Mouse (Mus musculus) heart, postnatal 10 days (tissue): ENCODE data around the gene Gnaq. TPM values are rescaled to one million over a fixed set of nuclear protein-coding genes. Genes with fewer than 3 reads are reported as not detected.
"Not testable (repeated sequence)": the region's sequence is repeated elsewhere in the genome, so short reads cannot be mapped to it uniquely, and the experiment has no call there.

ENCODE experiments used
- DNase-seq, 2 experiments: peaks; one replicate each; pipeline ENCODE4 v3.0.0; 2021
- intact Hi-C: fragments of 180-260 bp; cut with DNase I; formaldehyde crosslinking; loops from one replicate; pipeline ENCODE4 v1.15.1; 2025
- total RNA-seq, 2 experiments: library from RNA; stranded (reverse); gene quantifications; 2 replicates each; pipeline ENCODE4 v1.2.3; 2021

Gnaq gene
- total RNA-seq, 2 experiments from 2014 or later = 37.3 to 38.1 TPM

DNA sequence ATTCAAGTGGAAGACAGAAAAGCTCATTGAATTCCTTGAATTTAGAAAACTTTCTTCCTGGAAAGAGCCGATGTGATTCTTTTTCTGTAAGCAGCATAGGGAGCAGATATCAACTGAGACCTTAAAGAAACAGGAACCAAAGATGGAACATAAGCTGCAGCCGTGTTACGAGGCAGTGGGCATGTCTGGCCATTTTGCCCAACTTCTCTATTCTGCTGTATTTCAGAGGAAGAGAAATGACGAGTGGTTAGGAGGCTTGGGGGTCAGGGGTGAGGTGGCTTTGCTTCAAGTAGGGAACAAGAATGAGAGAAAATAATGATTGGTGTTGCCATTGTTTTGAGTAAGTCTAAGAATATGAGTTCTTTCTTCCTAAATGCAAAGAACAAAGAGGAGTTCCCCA lies 120.1 kb downstream of the Gnaq start:
- no peak for DNase-seq
- intact Hi-C loops = no loop called here

DNA sequence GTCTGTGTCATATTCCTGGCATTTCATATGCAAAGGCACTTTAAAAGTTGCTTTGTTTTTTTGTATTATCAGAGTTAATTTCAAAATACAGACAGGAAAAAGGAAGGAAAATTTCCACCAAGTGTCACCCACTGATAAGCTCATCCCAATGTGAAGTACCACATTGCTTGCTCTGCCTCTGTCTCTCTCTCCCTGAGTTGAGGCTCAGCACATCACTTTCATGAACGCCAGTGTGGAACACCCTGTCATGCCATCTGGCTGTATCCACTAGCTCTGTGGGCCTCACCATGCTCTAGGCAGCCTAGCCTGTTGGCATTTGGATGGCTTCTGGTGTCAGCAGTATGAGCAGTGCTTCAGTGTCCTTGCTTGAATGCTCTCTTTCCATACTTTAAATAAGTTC lies 122.2 kb downstream of the Gnaq start:
- intact Hi-C loops = no loop called here
- DNase-seq = no peak

DNA sequence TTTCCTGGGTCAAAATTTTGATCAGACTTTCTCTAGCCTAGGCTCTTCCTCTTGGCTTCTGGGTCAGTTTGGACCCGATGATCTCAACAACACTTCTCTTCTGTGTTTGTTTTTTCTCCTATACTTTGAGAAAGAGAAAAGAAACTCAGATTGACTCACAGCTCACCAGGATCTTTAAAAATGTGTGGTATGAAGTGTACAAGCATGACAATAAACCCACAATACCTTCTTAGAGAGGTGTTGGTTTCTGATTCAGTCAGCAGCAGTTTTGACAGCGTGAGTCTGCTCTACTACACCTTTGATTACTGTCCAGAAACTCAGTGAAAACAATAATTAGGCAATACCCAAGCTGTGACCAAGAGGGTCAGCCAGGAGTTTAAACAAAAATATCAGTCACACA lies 122.7 kb downstream of the Gnaq start:
- intact Hi-C loops = no loop called here
- no peak for DNase-seq

GRCm38 (mm10) chr19:16258766-16259355 lies 126.2 kb downstream of the Gnaq start:
- peak in 1 of 2 experiments; percentile 25 for DNase-seq
- intact Hi-C loops = no loop called here

GRCm38 (mm10) chr19:16259786-16260434 lies 127.3 kb downstream of the Gnaq start:
- intact Hi-C loops = no loop called here
- DNase-seq = no peak

GRCm38 (mm10) chr19:16260435-16260832 lies 127.8 kb downstream of the Gnaq start:
- no peak for DNase-seq
- intact Hi-C loops = no loop called here

DNA sequence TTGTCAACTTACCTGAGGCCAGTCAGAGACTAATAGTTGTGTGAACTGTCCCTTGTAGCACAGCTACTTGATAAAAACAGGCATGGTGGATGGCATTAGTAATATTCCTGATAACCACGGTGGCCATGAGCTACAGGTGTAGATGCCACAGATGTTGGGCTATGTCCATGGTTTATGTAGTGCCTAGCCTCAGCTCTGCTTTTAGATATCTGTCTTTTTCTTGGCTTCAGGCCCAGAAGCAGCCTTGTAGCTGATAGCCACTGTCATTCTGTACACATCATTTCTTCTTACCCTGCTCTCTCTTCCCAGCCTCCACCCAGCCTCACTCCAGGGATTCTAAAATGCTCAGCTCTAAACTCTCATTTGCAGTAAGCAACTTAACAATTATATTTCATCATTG lies 128.3 kb downstream of the Gnaq start:
- intact Hi-C loops = no loop called here
- no peak for DNase-seq

DNA sequence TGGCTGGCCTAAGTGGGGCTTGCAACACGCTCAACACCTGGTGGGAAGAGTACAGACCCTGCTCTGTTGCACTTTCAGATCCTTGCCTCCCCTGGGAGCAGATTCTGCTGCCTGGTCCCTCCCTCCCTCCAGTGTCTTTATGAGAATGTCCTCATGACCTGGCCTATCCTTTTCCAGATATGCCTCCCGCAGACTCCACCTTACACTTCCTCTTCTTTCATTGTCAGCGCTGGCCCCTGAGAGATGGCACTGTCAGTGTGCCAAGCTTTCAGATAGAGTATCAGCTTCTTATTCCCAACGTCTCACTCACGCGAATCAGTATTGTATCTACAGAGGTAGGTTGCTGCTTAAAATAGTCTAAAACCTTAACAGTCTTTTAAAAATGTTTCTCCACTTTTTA lies 129.0 kb downstream of the Gnaq start:
- DNase-seq = no peak
- intact Hi-C loops = no loop called here

- DNase-seq = no peak
- intact Hi-C loops = no loop called here
Measured at GRCm38 (mm10) chr19:16262340-16262739, 129.7 kb downstream of the Gnaq start.

DNA sequence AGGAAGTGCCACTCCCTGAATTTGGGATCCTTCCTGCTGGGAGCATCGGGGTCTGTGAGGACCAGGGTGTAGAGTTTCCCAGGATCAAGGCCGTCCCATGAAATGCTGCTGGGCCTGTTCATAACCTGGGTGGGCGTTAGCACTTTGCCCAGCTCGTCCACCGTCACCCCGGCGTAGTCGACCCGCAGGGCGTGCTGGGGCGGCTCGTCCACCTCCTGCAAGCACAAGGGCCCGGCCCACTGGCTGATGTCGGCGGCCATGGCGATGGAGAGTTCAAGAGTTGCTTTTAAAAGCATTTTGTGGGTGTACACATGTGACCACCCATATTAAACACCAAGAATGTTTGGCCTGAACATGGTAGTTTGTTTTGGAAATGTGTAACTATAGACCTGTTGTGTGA lies 134.7 kb downstream of the Gnaq start:
- DNase-seq, intact Hi-C loops: not testable (repeated sequence)

DNA sequence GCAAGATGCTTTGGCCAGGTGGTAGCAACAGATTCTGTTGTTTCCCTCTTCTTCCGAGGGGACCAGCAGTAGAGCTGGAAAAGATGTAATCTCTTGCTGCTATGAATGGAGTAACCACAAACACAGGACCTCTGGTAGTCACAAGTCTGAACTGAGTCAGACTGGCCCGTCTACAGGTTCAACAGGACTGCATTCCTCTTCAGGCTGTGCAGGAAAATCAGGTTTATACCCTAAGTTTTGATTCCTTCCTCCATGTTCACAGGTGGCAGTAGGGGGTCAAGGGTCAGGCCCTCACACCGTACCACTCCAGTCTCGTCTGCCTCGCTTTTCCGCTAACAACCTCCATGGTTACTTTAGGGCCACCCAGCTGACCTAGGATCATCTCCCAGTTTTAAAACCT lies 137.6 kb downstream of the Gnaq start:
- DNase-seq = no peak
- intact Hi-C loops = no loop called here

DNA sequence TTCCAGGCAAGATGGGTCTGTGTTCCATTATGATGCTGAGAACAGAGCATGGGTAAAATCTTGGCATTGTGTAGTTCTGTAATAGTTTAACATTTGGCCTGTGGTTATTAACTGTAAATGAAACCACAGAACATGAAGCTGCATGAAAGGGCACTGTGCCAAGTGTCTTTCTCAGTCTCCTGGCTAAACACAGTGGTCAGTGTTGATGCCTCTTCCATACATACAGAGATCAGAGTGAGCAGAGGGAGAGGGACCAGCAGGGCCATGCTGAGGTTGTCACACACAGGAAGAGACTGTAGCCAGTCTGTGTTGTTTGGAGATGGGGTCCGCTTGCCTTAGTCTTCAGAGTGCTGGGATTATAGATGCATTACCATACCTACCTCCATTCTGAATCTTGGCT lies 138.4 kb downstream of the Gnaq start:
- DNase-seq = no peak
- intact Hi-C loops = no loop called here

DNA sequence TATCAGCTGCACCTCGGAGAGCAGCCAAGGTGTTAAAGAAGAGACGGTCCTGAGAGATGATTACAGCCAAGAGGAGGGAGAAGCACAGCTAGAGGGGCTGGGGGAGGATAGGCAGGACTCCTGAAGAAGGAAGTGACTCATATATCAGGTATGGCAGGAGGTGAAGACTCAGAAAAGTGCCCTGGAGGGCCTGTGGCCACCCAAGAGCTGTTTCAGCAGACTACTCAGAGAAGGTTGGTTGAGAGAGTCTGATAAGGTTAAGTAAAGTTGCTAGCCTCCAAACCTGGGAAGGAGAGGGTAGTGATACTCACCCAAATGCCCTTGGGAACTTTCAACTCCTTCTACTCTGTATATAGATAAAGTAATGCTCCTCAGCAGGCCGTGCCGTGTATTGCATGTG lies 140.4 kb downstream of the Gnaq start:
- intact Hi-C loops = no loop called here

GRCm38 (mm10) chr19:16280231-16280630 lies 147.6 kb downstream of the Gnaq start:
- intact Hi-C loops = no loop called here

More for the DNA sequence above, 140.4 kb downstream of the Gnaq start:
- DNase-seq = no peak

DNA sequence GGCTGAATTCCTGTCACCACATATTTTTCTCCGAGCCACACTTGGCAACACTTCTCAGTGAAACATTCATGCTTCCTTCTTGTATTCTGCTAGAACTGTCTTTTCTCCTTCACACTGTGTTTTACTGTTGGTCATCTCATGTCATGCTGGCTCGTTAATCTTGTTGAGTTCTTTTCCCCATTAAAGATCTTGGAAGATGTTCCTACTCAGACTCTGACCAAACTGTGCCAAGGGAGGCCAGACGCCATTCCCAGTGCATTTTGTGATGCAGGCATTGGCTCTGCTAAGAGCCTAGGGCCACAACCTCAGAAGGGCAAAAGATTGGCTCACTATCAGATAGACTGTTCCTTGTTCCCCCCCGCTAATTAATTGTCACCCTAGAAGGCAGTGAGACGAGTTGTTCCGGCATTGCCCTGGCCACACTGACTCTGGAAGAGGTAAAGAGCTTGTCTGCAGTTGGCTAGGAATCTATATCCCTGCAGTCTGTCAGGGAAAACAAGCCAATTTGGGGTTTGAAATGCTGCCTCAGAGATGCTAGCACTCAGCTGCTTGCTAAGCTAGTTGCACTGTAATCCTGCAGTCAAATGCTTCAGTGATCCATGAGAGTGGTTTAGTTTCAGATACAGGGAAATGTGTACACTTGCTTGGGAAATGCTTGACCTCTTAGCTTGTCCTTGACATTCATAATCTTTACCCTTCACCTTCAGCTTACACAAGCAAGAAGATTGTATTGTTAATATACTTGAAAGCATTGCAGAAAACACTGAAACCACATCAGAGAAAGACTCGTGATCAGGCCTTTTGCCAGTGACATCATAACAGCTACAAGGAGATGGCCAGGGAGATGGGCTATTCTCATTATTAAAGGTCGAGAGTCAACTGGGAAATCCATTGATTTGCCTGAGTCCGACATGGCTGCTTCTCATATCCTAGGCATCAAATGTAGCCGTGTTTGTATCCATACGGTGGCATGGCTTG lies 152.7 kb downstream of the Gnaq start:
- DNase-seq = no peak
- intact Hi-C loops = no loop called here

More at GRCm38 (mm10) chr19:16280231-16280630, 147.6 kb downstream of the Gnaq start:
- no peak for DNase-seq

DNA sequence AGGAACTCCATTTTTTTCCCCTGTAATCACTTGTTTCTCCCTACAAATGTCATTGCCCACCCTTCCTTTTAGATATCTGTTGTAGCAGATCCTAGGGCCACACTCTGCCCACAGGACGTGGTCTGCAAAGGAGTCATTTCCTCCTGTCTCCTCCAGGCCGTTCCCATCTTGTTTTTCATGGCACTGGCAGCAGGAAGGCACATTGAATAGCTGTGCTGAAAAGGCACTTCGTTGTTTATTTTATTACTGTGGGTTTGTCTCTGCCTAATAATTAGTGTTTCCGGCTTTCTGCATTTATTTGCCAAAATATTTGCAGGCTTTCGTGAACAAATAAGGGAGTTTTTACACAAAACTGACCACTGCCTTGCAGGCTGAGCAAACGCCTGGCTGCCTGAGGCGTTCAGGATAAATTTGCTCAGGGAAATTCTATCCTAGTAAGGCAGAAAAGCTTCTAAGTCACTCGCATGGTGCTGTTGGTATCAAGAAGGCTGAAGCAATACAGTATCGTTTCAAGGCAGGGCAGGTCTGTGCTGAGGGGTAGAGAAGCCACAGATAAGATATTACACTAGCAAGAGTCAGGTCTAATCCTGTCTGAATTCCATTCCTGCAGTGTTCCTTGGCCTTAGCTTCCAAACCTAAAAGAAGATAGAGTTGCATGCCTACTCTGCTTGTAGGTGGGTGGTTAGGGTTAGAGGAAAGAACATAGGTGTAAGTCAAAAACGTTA lies 154.0 kb downstream of the Gnaq start:
- peak; percentile 15 to 22 for DNase-seq
- intact Hi-C loops = no loop called here

DNA sequence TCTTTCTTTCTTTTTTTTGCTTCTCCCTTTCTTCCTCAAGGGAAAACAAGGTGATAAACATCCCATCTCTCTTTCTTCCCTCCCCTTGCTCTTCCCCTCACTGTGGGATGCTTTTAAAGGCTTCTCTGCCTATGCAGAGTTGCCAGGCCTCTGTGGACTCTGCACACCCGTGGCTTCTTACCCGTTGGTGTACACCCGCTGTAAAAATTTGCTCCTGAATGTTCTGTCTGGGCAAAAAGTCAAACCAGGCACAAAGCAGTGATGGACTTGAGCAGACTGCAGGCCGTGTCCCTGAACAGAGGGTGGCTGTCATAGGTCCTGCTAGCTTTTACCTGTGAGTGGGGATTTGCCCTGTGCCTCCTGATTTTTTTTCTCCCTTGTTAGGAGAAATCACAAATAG lies 154.7 kb downstream of the Gnaq start:
- intact Hi-C loops = no loop called here
- no peak for DNase-seq

DNA sequence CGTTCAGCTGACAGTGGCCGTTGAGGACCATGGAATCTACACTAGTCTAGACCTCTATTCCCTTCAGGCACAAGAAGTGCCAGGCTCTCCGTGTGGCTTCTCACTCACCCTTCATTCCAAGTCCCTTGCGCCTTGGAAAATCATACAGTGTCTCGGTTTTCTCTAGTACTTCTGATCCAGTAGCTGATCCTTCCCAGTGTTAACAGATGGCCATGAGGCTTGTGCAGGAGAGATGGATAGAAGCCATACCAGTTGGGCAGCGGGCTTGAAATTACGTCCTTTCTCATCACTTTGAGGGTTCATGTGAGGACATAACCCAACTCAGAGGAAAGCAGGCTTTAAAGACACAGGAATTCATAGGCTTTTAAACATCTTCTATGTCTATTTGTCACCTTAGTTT lies 155.3 kb downstream of the Gnaq start:
- DNase-seq = no peak
- intact Hi-C loops = no loop called here

- DNase-seq = no peak
- intact Hi-C loops = no loop called here
Measured at GRCm38 (mm10) chr19:16291088-16291487, 158.5 kb downstream of the Gnaq start.

DNA sequence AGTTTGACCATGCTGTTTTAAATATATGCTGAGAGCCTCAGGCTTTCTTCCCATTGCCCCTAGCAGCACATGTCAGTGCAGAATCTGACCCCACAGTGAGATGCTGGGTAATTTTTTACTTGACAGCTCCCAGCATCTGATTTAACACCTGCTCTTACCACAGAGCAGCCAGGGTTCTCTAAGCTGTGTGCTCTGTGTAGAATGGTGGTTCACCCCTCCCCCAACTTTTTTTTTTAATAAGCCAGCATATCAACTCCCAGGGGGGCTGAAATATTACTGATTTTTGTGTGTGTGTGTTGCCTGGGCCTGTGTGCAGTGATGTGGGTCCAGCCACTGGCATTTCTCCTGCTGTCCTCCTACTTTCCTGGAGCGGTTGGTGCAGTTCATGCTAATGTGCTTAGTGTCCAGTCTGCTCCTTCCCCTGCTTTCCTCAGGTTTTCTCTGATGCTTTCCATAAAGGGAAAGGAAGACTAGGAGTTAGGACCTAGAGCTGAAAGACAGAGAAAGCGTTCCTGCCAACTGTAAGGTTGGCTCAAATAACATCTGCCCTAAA lies 159.5 kb downstream of the Gnaq start:
- intact Hi-C loops = no loop called here
- DNase-seq = no peak

- intact Hi-C loops = no loop called here
- DNase-seq = no peak
Measured at GRCm38 (mm10) chr19:16292978-16293377, 160.3 kb downstream of the Gnaq start.
